Mouse (Mus musculus) bone marrow macrophage, adult 2 months (primary cell): ENCODE measurements at regions not wholly inside any gene's neighbourhood (a gene's known extent, or its start where the extent isn't known, plus 50 kb on each side); places are given as distances from the start of the nearest gene placed in this dataset.

ENCODE experiments used
- H3K27ac ChIP-seq: 2 replicates; pipeline ENCODE4 v1.5.1; 2012; ENCODE audit warnings: low read depth, low read length; ENCODE audit not compliant: insufficient read depth
- H3K4me1 ChIP-seq: 2 replicates; pipeline ENCODE4 v1.6.1; 2012; ENCODE audit warnings: low read length; ENCODE audit not compliant: control insufficient read depth, insufficient read depth
- H3K4me3 ChIP-seq: 2 replicates; pipeline ENCODE4 v1.5.1; 2012; ENCODE audit warnings: mild to moderate bottlenecking, low read length, moderate library complexity; ENCODE audit not compliant: insufficient read depth
- CTCF ChIP-seq: IDR thresholded peaks from 2 replicates; pipeline ENCODE4 v1.5.1; 2012; ENCODE audit warnings: low read depth, mild to moderate bottlenecking, low read length, moderate library complexity
- POLR2A ChIP-seq: IDR thresholded peaks from 2 replicates; pipeline ENCODE4 v1.6.1; 2012; ENCODE audit warnings: mild to moderate bottlenecking, low read depth, low read length, borderline replicate concordance

DNA sequence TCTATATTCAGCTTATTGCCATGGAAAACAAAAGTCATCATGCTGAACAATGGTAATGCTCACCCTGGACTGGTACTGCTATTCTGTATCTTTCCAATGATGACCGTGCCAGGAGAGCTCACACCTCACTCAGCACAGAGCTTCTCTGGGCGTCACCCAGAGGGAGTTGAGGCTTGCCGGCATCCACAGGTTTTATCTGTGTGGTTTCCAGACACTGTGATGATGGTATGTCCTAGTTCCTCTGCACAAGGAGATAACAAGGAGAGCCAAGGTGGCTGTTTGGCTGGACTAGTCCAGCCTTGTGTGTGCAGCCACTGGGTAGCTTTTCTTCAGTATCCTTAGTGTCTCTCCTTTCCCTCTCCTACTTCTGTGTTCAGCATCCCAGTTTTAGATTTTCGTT, 255.4 kb downstream of the Lyplal1 start:
- Histone ChIP-seq H3K4me3 (no peak overlapping the region), H3K27ac (no peak overlapping the region), H3K4me1 (no peaks in the 10 kb centered on the region)
- TF ChIP-seq CTCF: no peak
- TF ChIP-seq POLR2A: no peak

DNA sequence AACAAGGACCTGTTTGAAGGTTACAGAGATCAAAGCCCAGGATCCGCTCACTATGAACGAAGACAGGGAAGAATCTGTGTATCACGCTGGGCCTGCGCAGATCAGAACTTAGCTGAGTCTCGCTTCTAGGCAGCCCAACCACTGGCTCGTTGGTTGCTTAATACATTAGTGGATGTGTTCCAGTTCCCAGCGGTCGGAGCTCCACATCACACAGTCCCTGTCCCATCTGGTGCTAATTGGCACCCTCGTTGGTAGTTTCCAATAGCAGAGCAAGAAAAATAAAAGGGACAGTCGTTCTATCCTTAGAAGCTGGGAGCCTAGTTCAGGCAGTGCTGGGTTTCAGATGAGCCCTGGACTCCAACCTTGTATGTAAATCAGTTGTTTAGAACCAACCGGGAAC, 251.2 kb downstream of the Lyplal1 start:
- Histone ChIP-seq H3K4me1 (no peaks in the 10 kb centered on the region), H3K27ac (no peak overlapping the region), H3K4me3 (no peak overlapping the region)
- TF ChIP-seq CTCF (no peak), POLR2A (no peak)

DNA sequence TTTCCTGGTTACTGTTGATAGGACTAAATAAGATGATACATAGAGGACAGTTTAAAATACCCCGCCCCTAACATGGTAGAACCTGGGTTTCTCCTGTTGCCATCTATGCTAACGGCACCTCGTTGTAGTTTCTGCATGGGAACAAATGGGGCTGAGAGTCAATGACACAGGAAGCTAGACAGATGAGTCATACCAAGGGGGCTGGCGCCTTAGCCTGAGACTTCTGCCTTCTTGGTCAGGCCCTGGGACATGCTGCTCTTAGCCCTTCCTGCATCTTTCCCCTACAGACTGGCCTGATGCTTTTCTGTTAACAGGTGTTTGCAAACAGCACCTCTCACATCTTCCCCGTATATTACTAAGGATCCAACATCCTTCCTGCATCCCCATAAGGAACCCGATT, 250.5 kb downstream of the Lyplal1 start:
- Histone ChIP-seq H3K4me1 (no peaks in the 10 kb centered on the region), H3K4me3 (no peak overlapping the region), H3K27ac (no peak overlapping the region)
- no peak for TF ChIP-seq CTCF
- no peak for TF ChIP-seq POLR2A

DNA sequence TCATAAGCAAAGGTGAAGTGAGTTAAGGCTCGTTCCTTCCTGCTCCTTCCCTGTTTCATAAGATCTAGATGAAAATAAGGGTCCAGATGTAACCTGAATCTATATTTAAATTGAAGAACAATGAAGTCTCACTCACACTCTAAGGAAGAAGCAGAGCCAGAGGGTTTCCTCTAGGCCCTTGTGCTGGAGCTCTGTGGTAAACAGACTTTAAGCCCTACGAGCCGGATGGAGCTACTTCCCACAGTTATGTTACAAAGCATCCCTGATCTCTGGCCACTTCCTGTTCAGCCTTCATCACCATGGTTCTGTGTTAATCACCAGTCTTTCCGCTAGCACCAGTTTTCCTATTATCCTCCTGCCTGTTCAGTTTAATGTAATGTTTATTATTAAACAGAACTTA, 250.1 kb downstream of the Lyplal1 start:
- Histone ChIP-seq H3K4me1 (no peaks in the 10 kb centered on the region), H3K27ac (no peak overlapping the region), H3K4me3 (no peak overlapping the region)
- TF ChIP-seq CTCF (no peak), POLR2A (no peak)

DNA sequence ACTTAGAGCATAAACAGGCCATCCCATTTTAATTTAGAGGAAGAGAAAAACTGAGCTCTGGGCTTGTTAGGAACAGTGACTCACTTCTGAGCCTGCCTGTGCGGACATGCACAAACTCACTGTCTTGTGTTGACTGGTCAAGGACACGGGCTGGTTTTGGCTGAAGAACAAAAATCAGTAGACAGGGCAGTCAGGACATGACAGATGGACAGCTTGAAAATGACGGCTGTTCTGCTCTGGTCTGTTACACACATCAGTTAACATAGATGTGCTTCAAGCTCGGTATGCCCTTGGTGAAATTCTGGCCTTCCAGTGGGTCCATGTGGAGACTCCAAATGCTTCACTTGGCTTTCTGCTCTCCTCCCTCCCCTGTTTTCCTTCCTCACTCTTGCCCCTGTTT, 248.4 kb downstream of the Lyplal1 start:
- no peaks in the 10 kb centered on the region for H3K4me1 ChIP-seq
- H3K27ac ChIP-seq: no peak overlapping the region
- H3K4me3 ChIP-seq: no peak overlapping the region
- TF ChIP-seq POLR2A: no peak
- no peak for TF ChIP-seq CTCF

DNA sequence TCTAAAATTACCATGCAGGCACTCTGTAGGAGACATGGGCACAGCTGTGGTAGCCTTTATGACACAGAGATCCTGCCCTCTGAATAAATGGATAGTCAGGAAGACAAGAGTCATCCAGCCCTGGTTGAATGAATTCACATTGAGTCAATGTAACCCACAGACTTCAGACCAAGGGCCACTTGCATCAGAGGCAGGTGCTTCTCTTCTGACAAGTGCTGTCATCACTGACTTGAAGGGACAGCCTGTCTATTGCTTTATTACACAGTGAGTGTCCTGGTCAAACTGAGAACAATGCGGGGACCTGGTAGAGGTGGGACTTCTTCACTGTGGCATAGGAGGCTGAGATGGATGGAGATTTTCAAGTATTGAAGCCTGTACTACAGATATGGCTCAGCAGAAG, 230.1 kb downstream of the Lyplal1 start:
- no peak overlapping the region for H3K27ac ChIP-seq
- H3K4me3 ChIP-seq: no peak overlapping the region
- H3K4me1 ChIP-seq: no peaks in the 10 kb centered on the region
- TF ChIP-seq POLR2A (no peak), CTCF (no peak)

DNA sequence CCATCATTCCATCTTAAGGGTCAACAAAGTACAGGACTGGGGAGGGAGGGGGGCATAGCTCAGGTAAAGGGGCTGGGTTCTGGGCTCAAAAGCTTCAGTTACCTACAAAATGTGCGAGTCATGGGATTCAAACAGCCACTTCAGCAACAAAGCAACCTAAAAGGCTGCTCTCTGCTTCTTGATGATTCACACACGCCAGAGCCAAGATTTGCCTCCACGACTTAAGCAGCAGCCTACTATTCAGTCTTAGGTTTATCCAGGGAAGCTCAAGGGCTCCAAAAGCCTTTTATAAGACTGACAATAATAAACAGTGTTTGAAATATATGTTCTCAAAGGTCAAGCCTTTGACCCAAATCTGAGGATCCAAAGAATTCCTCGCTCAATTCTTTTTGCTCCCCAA, 225.3 kb downstream of the Lyplal1 start:
- no peak overlapping the region for H3K27ac ChIP-seq
- H3K4me1 ChIP-seq: no peaks in the 10 kb centered on the region
- no peak for TF ChIP-seq POLR2A
- no peak for TF ChIP-seq CTCF
- no peak overlapping the region for H3K4me3 ChIP-seq

DNA sequence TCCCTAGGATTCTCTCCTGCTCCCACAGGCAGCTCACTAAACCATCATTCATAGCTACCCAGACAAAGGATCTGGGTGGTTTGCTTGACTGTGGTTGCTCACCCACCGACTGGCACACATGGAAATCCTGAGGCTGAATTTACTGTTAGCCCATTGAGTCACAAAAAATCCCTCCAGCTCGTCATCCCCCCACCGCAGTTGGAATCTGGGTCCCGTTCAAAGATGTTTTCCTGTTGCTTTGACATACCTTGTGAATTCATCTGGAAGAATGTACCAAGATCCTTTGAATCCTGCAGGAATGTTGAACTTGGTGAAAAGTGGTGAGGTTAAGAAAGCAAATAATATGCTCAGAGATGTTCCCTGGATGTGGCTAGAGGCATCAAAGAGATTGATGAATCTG, 223.7 kb downstream of the Lyplal1 start:
- TF ChIP-seq CTCF (no peak), POLR2A (no peak)
- no peak overlapping the region for H3K4me3 ChIP-seq
- no peak overlapping the region for H3K27ac ChIP-seq
- no peaks in the 10 kb centered on the region for H3K4me1 ChIP-seq

DNA sequence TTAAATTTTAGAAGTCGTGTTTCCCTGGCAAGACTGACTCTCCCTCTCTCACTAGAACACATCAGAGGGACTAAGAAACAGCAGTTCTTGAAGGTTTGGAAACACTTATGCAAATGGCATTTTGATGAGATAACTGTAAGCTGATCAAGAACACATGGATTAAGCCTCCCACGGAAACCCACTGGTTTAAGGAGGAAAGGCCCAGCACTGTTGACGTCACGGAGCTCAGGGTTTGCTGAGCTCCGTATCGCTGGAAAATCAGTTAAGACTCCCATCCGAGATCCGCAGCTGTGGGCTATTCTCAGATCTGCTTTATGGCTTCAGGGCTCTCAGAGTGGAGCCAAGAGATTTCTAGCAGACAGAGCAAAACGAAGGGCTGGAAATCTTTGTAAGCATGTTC, 218.6 kb downstream of the Lyplal1 start:
- TF ChIP-seq POLR2A: no peak
- no peak for TF ChIP-seq CTCF
- H3K27ac ChIP-seq: no peak overlapping the region
- H3K4me3 ChIP-seq: no peak overlapping the region
- no peaks in the 10 kb centered on the region for H3K4me1 ChIP-seq

DNA sequence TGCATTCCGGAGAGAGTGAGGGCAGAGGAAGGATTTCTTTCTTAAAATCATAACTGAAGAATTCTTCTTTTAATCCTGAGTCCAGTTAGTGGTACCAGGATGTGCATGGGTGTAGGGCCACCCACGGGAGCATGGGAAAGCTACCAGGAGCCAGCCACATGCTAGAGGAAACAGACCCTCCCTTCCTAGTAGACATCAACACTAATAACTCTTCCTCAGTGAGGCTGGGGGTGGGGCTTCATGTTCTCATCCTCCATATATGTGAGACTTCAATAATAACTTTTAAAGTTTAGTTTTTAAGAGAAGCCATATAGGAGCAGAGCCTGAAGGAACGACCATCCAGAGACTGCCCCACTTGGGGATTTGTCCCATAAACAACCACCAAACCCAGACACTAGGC, 216.8 kb downstream of the Lyplal1 start:
- TF ChIP-seq POLR2A: no peak
- no peak for TF ChIP-seq CTCF
- H3K4me1 ChIP-seq: no peaks in the 10 kb centered on the region
- H3K4me3 ChIP-seq: no peak overlapping the region
- no peak overlapping the region for H3K27ac ChIP-seq

DNA sequence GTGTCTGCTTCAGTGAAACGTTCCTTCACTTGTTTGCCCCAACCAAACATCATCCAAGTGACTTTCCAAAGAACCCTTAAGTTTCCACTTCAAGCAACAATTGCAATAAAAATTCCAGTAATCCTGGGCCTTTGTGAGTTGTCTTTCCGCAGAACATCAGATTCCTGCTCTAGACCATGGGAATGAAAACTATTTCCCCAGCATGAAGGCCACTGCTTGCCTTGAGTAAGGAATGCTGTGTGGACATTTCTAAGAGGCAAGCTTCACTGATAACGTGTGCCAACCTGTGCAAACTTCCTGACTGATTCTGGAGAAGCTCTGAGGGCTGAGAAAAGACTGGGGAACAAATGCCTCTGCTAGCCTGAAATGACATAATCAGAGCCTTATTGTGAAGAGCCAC, 214.7 kb downstream of the Lyplal1 start:
- TF ChIP-seq POLR2A (no peak), CTCF (no peak)
- H3K27ac ChIP-seq: no peak overlapping the region
- no peak overlapping the region for H3K4me3 ChIP-seq
- no peaks in the 10 kb centered on the region for H3K4me1 ChIP-seq

DNA sequence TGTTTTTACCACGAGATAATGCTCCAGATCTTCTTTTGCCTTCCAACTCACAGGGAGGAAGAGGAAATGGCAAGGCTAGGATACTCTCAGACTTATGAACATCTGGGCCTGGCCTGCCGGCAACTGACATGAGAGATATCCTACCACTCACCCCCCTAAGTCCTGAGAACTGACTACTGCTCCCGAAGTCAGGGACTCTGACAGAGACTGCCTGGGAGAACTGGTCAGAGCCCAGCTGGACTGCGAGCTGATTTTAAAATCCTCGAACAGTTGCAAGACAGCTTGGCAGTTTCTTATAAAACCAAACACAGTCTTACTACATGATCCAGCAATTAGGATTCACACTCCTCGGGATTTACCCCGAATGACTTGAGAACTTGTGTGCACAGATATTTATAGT, 211.4 kb downstream of the Lyplal1 start:
- TF ChIP-seq POLR2A (no peak), CTCF (no peak)
- no peaks in the 10 kb centered on the region for H3K4me1 ChIP-seq
- H3K27ac ChIP-seq: no peak overlapping the region
- no peak overlapping the region for H3K4me3 ChIP-seq
